Mouse (Mus musculus): ENCODE measurements around the gene Nebl. TPM values are rescaled to one million over a fixed set of nuclear protein-coding genes. Genes with fewer than 3 reads are reported as not detected.

The Nebl gene
- polyA plus RNA-seq, 1 experiment from 2014 or later: 42.5 TPM

- peak overlapping the region; percentile 42; the same call in 1 of the 2 replicates for H3K27ac ChIP-seq (ENCODE audit: low read depth)
- no peak overlapping the region for H3K4me2 ChIP-seq
- H3K4me1 ChIP-seq (ENCODE audit: insufficient read depth): no peaks in the 10 kb centered on the region
- DNase-seq (peak; percentile 86), ATAC-seq (ENCODE audit: insufficient read depth) (peak; percentile 93)
- H3K27me3 ChIP-seq (ENCODE audit: insufficient read depth, low read length): no peaks in the 10 kb centered on the region
- no peak overlapping the region for H3K9ac ChIP-seq
- H3K4me3 ChIP-seq (ENCODE audit: low read depth, low read length): no peak overlapping the region
- H3K9me3 ChIP-seq (ENCODE audit: low read depth, low read length): no peaks in the 10 kb centered on the region
- WGBS: 38% methylated on average over 6 of the region's 6 CpGs
- H3K36me3 ChIP-seq (ENCODE audit: insufficient read depth): no peaks in the 10 kb centered on the region
- TF ChIP-seq CTCF (IDR thresholded peaks at IDR 0.05; ENCODE audit: low read depth): no peak
Measured at GRCm38 (mm10) chr2:17504115-17504774, 227.0 kb downstream of the Nebl start.

- no peak overlapping the region for H3K27ac ChIP-seq (ENCODE audit: low read depth)
- DNase-seq (no peak), ATAC-seq (ENCODE audit: insufficient read depth) (no peak)
- no peaks in the 10 kb centered on the region for H3K27me3 ChIP-seq (ENCODE audit: insufficient read depth, low read length)
- no peaks in the 10 kb centered on the region for H3K36me3 ChIP-seq (ENCODE audit: insufficient read depth)
- no peak overlapping the region for H3K9ac ChIP-seq
- TF ChIP-seq CTCF (IDR thresholded peaks at IDR 0.05; ENCODE audit: low read depth): no peak
- no peak overlapping the region for H3K4me2 ChIP-seq
- 92% methylated on average over 3 of the region's 3 CpGs for WGBS
- no peak overlapping the region for H3K4me3 ChIP-seq (ENCODE audit: low read depth, low read length)
- H3K4me1 ChIP-seq (ENCODE audit: insufficient read depth): no peaks in the 10 kb centered on the region
- no peaks in the 10 kb centered on the region for H3K9me3 ChIP-seq (ENCODE audit: low read depth, low read length)
Measured at GRCm38 (mm10) chr2:17501075-17501474, 230.2 kb downstream of the Nebl start.

- Histone ChIP-seq H3K4me2 (no peak overlapping the region), H3K27me3 (ENCODE audit: insufficient read depth, low read length) (no peaks in the 10 kb centered on the region), H3K36me3 (ENCODE audit: insufficient read depth) (no peaks in the 10 kb centered on the region), H3K27ac (ENCODE audit: low read depth) (0 out of 2 replicates have a peak overlapping the region, but pooled peaks have one; percentile 36), H3K9ac (no peak overlapping the region), H3K9me3 (ENCODE audit: low read depth, low read length) (no peaks in the 10 kb centered on the region), H3K4me1 (ENCODE audit: insufficient read depth) (no peaks in the 10 kb centered on the region; the same call in 1 of the 2 replicates), H3K4me3 (ENCODE audit: low read depth, low read length) (no peak overlapping the region)
- WGBS: 41% methylated on average over 6 of the region's 6 CpGs
- TF ChIP-seq CTCF (IDR thresholded peaks at IDR 0.05; ENCODE audit: low read depth): no peak
- peak; percentile 70 for DNase-seq
- ATAC-seq (ENCODE audit: insufficient read depth): peak; percentile 81; the same call in 1 of the 2 replicates
Measured at GRCm38 (mm10) chr2:17465517-17466174, 265.6 kb downstream of the Nebl start.

- Histone ChIP-seq H3K36me3 (ENCODE audit: insufficient read depth) (no peaks in the 10 kb centered on the region), H3K4me1 (ENCODE audit: insufficient read depth) (no peaks in the 10 kb centered on the region), H3K4me2 (no peak overlapping the region), H3K4me3 (ENCODE audit: low read depth, low read length) (no peak overlapping the region), H3K27me3 (ENCODE audit: insufficient read depth, low read length) (no peaks in the 10 kb centered on the region), H3K9me3 (ENCODE audit: low read depth, low read length) (no peaks in the 10 kb centered on the region), H3K9ac (no peak overlapping the region), H3K27ac (ENCODE audit: low read depth) (no peak overlapping the region)
- TF ChIP-seq CTCF (IDR thresholded peaks at IDR 0.05; ENCODE audit: low read depth): no peak
- 53% methylated on average over 2 of the region's 2 CpGs for WGBS
- ATAC-seq (ENCODE audit: insufficient read depth) (no peak), DNase-seq (no peak)
Measured at GRCm38 (mm10) chr2:17460434-17460833, 270.8 kb downstream of the Nebl start.

GRCm38 (mm10) chr2:17453676-17454075 is 277.6 kb downstream of the Nebl start:
- no peak overlapping the region for H3K27ac ChIP-seq (ENCODE audit: low read depth)
- H3K36me3 ChIP-seq (ENCODE audit: insufficient read depth): 0 out of 2 replicates have a peak, but pooled peaks cover 7% of the 10 kb centered on the region
- H3K9me3 ChIP-seq (ENCODE audit: low read depth, low read length): no peaks in the 10 kb centered on the region
- H3K4me1 ChIP-seq (ENCODE audit: insufficient read depth): no peaks in the 10 kb centered on the region
- ATAC-seq (ENCODE audit: insufficient read depth): no peak
- no peak overlapping the region for H3K4me3 ChIP-seq (ENCODE audit: low read depth, low read length)
- no peak overlapping the region for H3K9ac ChIP-seq
- no peak for TF ChIP-seq CTCF (IDR thresholded peaks at IDR 0.05; ENCODE audit: low read depth)
- no peak overlapping the region for H3K4me2 ChIP-seq
- no peaks in the 10 kb centered on the region for H3K27me3 ChIP-seq (ENCODE audit: insufficient read depth, low read length)
- peak; percentile 35 for DNase-seq

GRCm38 (mm10) chr2:17448341-17448740 is 282.9 kb downstream of the Nebl start:
- Histone ChIP-seq H3K27me3 (ENCODE audit: insufficient read depth, low read length) (no peaks in the 10 kb centered on the region), H3K36me3 (ENCODE audit: insufficient read depth) (0 out of 2 replicates have a peak, but pooled peaks cover 7% of the 10 kb centered on the region), H3K27ac (ENCODE audit: low read depth) (no peak overlapping the region), H3K4me3 (ENCODE audit: low read depth, low read length) (no peak overlapping the region), H3K4me2 (no peak overlapping the region), H3K9ac (no peak overlapping the region), H3K4me1 (ENCODE audit: insufficient read depth) (no peaks in the 10 kb centered on the region), H3K9me3 (ENCODE audit: low read depth, low read length) (no peaks in the 10 kb centered on the region)
- TF ChIP-seq CTCF (IDR thresholded peaks at IDR 0.05; ENCODE audit: low read depth): no peak
- no peak for ATAC-seq (ENCODE audit: insufficient read depth)
- DNase-seq: peak; percentile 15

GRCm38 (mm10) chr2:17443581-17443980 is 287.7 kb downstream of the Nebl start:
- no peak overlapping the region for H3K27ac ChIP-seq (ENCODE audit: low read depth)
- no peaks in the 10 kb centered on the region for H3K4me1 ChIP-seq (ENCODE audit: insufficient read depth)
- TF ChIP-seq CTCF (IDR thresholded peaks at IDR 0.05; ENCODE audit: low read depth): no peak
- DNase-seq (no peak), ATAC-seq (ENCODE audit: insufficient read depth) (no peak)
- no peak overlapping the region for H3K4me3 ChIP-seq (ENCODE audit: low read depth, low read length)
- H3K4me2 ChIP-seq: no peak overlapping the region
- H3K36me3 ChIP-seq (ENCODE audit: insufficient read depth): no peaks in the 10 kb centered on the region
- no peak overlapping the region for H3K9ac ChIP-seq
- H3K9me3 ChIP-seq (ENCODE audit: low read depth, low read length): no peaks in the 10 kb centered on the region
- no peaks in the 10 kb centered on the region for H3K27me3 ChIP-seq (ENCODE audit: insufficient read depth, low read length)
- WGBS: 24% methylated on average over 7 of the region's 7 CpGs

All from lung, embryonic 14.5 days (tissue).